Mouse (Mus musculus): ENCODE measurements at regions not wholly inside any gene's neighbourhood (a gene's known extent, or its start where the extent isn't known, plus 50 kb on each side); places are given as distances from the start of the nearest gene placed in this dataset.

DNA sequence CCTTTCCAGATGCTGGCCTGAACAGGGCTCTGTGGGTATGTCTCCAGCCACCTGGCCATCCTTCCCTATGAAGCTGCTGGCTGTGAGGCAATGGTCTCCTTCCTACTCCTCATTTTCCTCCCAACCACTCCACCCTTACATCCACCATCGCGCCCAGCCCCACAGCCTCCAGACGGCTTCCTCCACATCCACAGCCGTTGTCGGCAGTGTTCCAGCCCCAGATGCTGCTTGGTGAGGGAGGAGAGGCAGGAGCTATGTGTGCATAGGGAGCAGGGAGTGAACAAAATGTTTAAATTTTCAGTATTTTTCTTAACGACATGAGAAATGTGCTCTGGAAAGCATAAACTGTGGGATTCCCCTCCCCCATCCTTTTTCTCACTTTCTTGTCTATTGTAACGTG is 69.6 kb upstream of the Slc22a12 start:
- TF ChIP-seq POLR2A (IDR thresholded peaks at IDR 0.05; ENCODE audit: low read depth, low read length) (no peak), SIN3A (IDR thresholded peaks at IDR 0.05; ENCODE audit: low read length) (no peak), USF1 (IDR thresholded peaks at IDR 0.05; ENCODE audit: low read depth, low read length) (no peak), ELF1 (IDR thresholded peaks at IDR 0.05; ENCODE audit: low read depth, low read length) (no peak), MXI1 (IDR thresholded peaks at IDR 0.05; ENCODE audit: low read depth, low read length) (no peak), CTCF (conservative IDR thresholded peaks at IDR 0.05 in 1 of 2, IDR thresholded peaks at IDR 0.05 in 1 of 2; ENCODE audit: low read depth in 2 of 2, low read length in 2 of 2) (no peak), UBTF (IDR thresholded peaks at IDR 0.05; ENCODE audit: low read depth, low read length) (no peak), ZKSCAN1 (IDR thresholded peaks at IDR 0.05; ENCODE audit: borderline replicate concordance, low read depth, low read length) (no peak), EP300 (IDR thresholded peaks at IDR 0.05; ENCODE audit: low read length) (no peak), CHD2 (IDR thresholded peaks at IDR 0.05; ENCODE audit: low read length) (no peak), SMC3 (IDR thresholded peaks at IDR 0.05; ENCODE audit: low read depth, low read length) (no peak), KAT2A (IDR thresholded peaks at IDR 0.05; ENCODE audit: insufficient replicate concordance, low read length) (no peak)

All from CH12.LX (cell line).